Mouse (Mus musculus): ENCODE measurements at regions not wholly inside any gene's neighbourhood (a gene's known extent, or its start where the extent isn't known, plus 50 kb on each side); places are given as distances from the start of the nearest gene placed in this dataset.
"Not testable (repeated sequence)": the region's sequence is repeated elsewhere in the genome, so short reads cannot be mapped to it uniquely, and the experiment has no call there.

DNA sequence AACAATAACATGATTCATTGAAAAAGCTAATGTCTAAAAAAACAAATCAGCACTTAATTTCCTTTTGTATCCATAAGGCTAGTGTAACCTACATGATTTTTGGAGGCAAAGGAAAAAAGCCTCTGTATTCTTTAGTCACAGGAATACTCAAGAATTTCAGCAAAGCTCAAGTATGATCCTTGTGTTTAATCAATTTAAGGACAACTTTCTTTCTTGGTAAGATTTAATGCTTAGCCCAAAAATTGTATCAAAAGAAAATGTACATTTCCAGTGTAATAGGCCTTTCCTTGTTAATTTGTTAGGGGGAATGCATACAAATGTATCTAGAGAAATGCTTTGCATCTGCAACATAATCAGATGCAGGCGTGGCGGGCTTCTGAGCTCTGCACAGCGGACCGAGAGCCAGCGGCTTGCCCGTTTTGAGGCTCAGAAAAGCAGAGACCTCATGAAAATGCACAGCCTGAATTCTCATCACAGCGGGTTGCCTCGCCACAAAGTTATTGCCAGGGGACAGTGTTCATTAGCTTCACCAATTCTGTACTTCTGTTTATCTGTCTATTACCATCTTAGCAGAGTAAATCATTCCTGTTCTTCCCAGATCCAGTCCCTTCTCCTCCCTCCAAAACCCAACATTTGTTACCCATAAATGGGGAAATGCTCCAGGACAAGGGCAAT is 133.2 kb upstream of the Kiz start:
- no peaks in the 10 kb centered on the region for H3K36me3 ChIP-seq (ENCODE audit: control insufficient read depth, insufficient read depth, low read length)
- peaks cover 11% of the 10 kb centered on the region for H3K4me1 ChIP-seq (replicated peaks; ENCODE audit: control insufficient read depth, insufficient read depth, low read length)
- no peak overlapping the region for H3K4me2 ChIP-seq (ENCODE audit: low read depth, low read length, severe bottlenecking)
- no peaks in the 10 kb centered on the region for H3K9me3 ChIP-seq (ENCODE audit: control insufficient read depth, low read length)
- H3K4me3 ChIP-seq (ENCODE audit: low read depth, low read length), result no peak overlapping the region
- ATAC-seq (replicated peaks; ENCODE audit: low FRiP score), result peak; percentile 22; the same call in 1 of the 2 replicates
- H3K27ac ChIP-seq (ENCODE audit: low read depth, low read length), result peak overlapping the region; percentile 32; the same call in 1 of the 2 replicates
- peak; percentile 71 for DNase-seq (ENCODE audit: low spot score)
- 6% methylated on average over 8 of the region's 8 CpGs for WGBS
- peaks cover 7% of the 10 kb centered on the region; the same call in 1 of the 2 replicates for H3K27me3 ChIP-seq (ENCODE audit: control insufficient read depth, insufficient read depth, low read length)
- H3K9ac ChIP-seq (ENCODE audit: low read length), result no peak overlapping the region

GRCm38 (mm10) chr2:146723172-146723571 is 132.5 kb upstream of the Kiz start:
- peak; percentile 60 for DNase-seq (ENCODE audit: low spot score)
- Histone ChIP-seq H3K9ac (ENCODE audit: low read length) (no peak overlapping the region), H3K36me3 (ENCODE audit: control insufficient read depth, insufficient read depth, low read length) (no peaks in the 10 kb centered on the region), H3K9me3 (ENCODE audit: control insufficient read depth, low read length) (no peaks in the 10 kb centered on the region), H3K4me2 (ENCODE audit: low read depth, low read length, severe bottlenecking) (peak overlapping the region; percentile 9; the same call in 1 of the 2 replicates), H3K27me3 (ENCODE audit: control insufficient read depth, insufficient read depth, low read length) (peaks cover 7% of the 10 kb centered on the region; the same call in 1 of the 2 replicates), H3K27ac (ENCODE audit: low read depth, low read length) (peak overlapping the region; percentile 32; the same call in 1 of the 2 replicates), H3K4me3 (ENCODE audit: low read depth, low read length) (no peak overlapping the region), H3K4me1 (replicated peaks; ENCODE audit: control insufficient read depth, insufficient read depth, low read length) (peaks cover 11% of the 10 kb centered on the region)
- ATAC-seq (replicated peaks; ENCODE audit: low FRiP score), result peak; percentile 58
- 21% methylated on average over 9 of the region's 9 CpGs for WGBS

GRCm38 (mm10) chr2:146723671-146724070 is 132.0 kb upstream of the Kiz start:
- H3K4me1 ChIP-seq (replicated peaks; ENCODE audit: control insufficient read depth, insufficient read depth, low read length), result peaks cover 11% of the 10 kb centered on the region
- peak overlapping the region; percentile 48; the same call in 1 of the 2 replicates for H3K27ac ChIP-seq (ENCODE audit: low read depth, low read length)
- peak; percentile 43; the same call in 1 of the 2 replicates for ATAC-seq (replicated peaks; ENCODE audit: low FRiP score)
- H3K4me2 ChIP-seq (ENCODE audit: low read depth, low read length, severe bottlenecking), result no peak overlapping the region
- DNase-seq (ENCODE audit: low spot score), result no peak
- 27% methylated on average over 4 of the region's 4 CpGs for WGBS
- no peak overlapping the region for H3K9ac ChIP-seq (ENCODE audit: low read length)
- no peaks in the 10 kb centered on the region for H3K36me3 ChIP-seq (ENCODE audit: control insufficient read depth, insufficient read depth, low read length)
- no peak overlapping the region for H3K4me3 ChIP-seq (ENCODE audit: low read depth, low read length)
- H3K9me3 ChIP-seq (ENCODE audit: control insufficient read depth, low read length), result no peaks in the 10 kb centered on the region
- H3K27me3 ChIP-seq (ENCODE audit: control insufficient read depth, insufficient read depth, low read length), result peaks cover 7% of the 10 kb centered on the region; the same call in 1 of the 2 replicates

- peak; percentile 31; the same call in 1 of the 2 replicates for ATAC-seq (replicated peaks; ENCODE audit: low FRiP score)
- Histone ChIP-seq H3K4me2 (ENCODE audit: low read depth, low read length, severe bottlenecking) (no peak overlapping the region), H3K4me1 (replicated peaks; ENCODE audit: control insufficient read depth, insufficient read depth, low read length) (peaks cover 11% of the 10 kb centered on the region), H3K9ac (ENCODE audit: low read length) (no peak overlapping the region), H3K27me3 (ENCODE audit: control insufficient read depth, insufficient read depth, low read length) (peaks cover 7% of the 10 kb centered on the region; the same call in 1 of the 2 replicates), H3K9me3 (ENCODE audit: control insufficient read depth, low read length) (no peaks in the 10 kb centered on the region), H3K4me3 (ENCODE audit: low read depth, low read length) (no peak overlapping the region), H3K27ac (ENCODE audit: low read depth, low read length) (peak overlapping the region; percentile 48; the same call in 1 of the 2 replicates), H3K36me3 (ENCODE audit: control insufficient read depth, insufficient read depth, low read length) (no peaks in the 10 kb centered on the region)
- 31% methylated on average over 10 of the region's 10 CpGs for WGBS
- no peak for DNase-seq (ENCODE audit: low spot score)
These were observed 131.5 kb upstream of the Kiz start for GRCm38 (mm10) chr2:146724142-146724679.

GRCm38 (mm10) chr2:146724924-146725555 is 130.6 kb upstream of the Kiz start:
- Histone ChIP-seq H3K36me3 (ENCODE audit: control insufficient read depth, insufficient read depth, low read length) (no peaks in the 10 kb centered on the region), H3K4me2 (ENCODE audit: low read depth, low read length, severe bottlenecking) (no peak overlapping the region), H3K4me3 (ENCODE audit: low read depth, low read length) (no peak overlapping the region), H3K9ac (ENCODE audit: low read length) (no peak overlapping the region), H3K4me1 (replicated peaks; ENCODE audit: control insufficient read depth, insufficient read depth, low read length) (peaks cover 11% of the 10 kb centered on the region), H3K27me3 (ENCODE audit: control insufficient read depth, insufficient read depth, low read length) (peaks cover 7% of the 10 kb centered on the region; the same call in 1 of the 2 replicates), H3K27ac (ENCODE audit: low read depth, low read length) (no peak overlapping the region), H3K9me3 (ENCODE audit: control insufficient read depth, low read length) (no peaks in the 10 kb centered on the region)
- WGBS, result 13% methylated on average over 9 of the region's 9 CpGs
- ATAC-seq (replicated peaks; ENCODE audit: low FRiP score) (no peak), DNase-seq (ENCODE audit: low spot score) (no peak)

DNA sequence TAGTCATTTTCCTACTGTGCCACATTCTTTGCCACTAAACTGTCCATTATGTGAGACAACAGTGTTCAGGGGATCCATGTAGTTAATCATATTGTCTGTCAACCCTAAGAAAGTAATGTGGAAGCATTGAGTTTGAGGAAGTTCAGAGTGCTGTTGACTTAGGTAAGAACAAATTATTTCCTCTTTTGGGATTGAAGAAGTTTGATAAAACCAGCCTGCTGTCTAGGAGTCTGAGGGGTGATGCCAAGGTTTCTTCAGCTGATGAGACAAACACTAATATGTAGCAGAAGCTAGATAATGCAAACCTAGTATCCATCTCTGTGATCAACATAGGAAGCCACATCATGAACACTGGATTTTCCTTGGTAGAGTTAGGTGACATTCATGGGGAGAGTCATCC is 127.0 kb upstream of the Kiz start:
- no peaks in the 10 kb centered on the region for H3K36me3 ChIP-seq (ENCODE audit: control insufficient read depth, insufficient read depth, low read length)
- no peak overlapping the region for H3K27ac ChIP-seq (ENCODE audit: low read depth, low read length)
- no peaks in the 10 kb centered on the region for H3K9me3 ChIP-seq (ENCODE audit: control insufficient read depth, low read length)
- ATAC-seq (replicated peaks; ENCODE audit: low FRiP score), result no peak
- no peak overlapping the region for H3K9ac ChIP-seq (ENCODE audit: low read length)
- no peak overlapping the region for H3K4me2 ChIP-seq (ENCODE audit: low read depth, low read length, severe bottlenecking)
- no peak overlapping the region for H3K4me3 ChIP-seq (ENCODE audit: low read depth, low read length)
- peaks cover 6% of the 10 kb centered on the region; the same call in 1 of the 2 replicates for H3K27me3 ChIP-seq (ENCODE audit: control insufficient read depth, insufficient read depth, low read length)
- peaks cover 7% of the 10 kb centered on the region for H3K4me1 ChIP-seq (replicated peaks; ENCODE audit: control insufficient read depth, insufficient read depth, low read length)
- no peak for DNase-seq (ENCODE audit: low spot score)

DNA sequence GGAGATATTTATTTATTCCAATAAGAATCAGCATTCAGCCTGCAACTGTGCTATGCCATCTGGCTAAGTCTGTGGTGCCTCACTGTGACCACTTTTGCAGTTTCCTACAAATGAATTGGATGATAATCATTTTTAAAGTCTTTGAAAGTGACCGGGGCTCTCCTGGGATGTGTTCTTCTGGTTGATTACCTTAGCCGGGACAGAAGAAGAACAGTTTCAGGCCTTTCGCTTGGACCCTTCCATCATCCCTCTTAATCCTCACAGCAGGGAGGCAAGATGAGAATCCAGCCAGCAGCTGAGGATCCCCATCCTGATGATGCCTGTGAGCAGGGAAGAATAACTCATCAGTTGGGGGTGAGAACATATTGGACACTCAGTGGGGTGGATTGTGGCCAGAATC is 124.6 kb upstream of the Kiz start:
- DNase-seq (ENCODE audit: low spot score) (no peak), ATAC-seq (replicated peaks; ENCODE audit: low FRiP score) (no peak)
- WGBS, result 23% methylated on average over 3 of the region's 3 CpGs
- Histone ChIP-seq H3K4me3 (ENCODE audit: low read depth, low read length) (no peak overlapping the region), H3K4me1 (replicated peaks; ENCODE audit: control insufficient read depth, insufficient read depth, low read length) (no peaks in the 10 kb centered on the region), H3K9me3 (ENCODE audit: control insufficient read depth, low read length) (no peaks in the 10 kb centered on the region), H3K27ac (ENCODE audit: low read depth, low read length) (no peak overlapping the region), H3K27me3 (ENCODE audit: control insufficient read depth, insufficient read depth, low read length) (peaks cover under 1% of the 10 kb centered on the region; the same call in 1 of the 2 replicates), H3K9ac (ENCODE audit: low read length) (no peak overlapping the region), H3K36me3 (ENCODE audit: control insufficient read depth, insufficient read depth, low read length) (no peaks in the 10 kb centered on the region), H3K4me2 (ENCODE audit: low read depth, low read length, severe bottlenecking) (no peak overlapping the region)

DNA sequence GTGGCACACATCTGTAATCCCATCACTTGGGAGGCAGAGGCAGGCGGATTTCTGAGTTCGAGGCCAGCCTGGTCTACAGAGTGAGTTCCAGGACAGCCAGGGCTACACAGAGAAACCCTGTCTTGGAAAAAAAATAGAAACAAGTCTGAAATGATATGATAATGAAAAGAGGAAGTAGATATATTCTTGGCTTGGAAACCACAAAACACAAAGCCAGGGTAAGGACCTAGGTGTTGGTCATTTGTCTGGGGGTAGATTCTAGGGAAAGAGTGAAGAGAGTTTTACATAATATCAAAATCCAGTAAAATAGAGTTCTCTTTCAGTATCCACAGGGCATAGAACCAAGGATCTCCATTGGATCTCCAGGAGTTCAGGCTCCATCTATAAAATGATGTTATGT is 122.8 kb upstream of the Kiz start:
- ATAC-seq (replicated peaks; ENCODE audit: low FRiP score); H3K36me3 ChIP-seq (ENCODE audit: control insufficient read depth, insufficient read depth, low read length); H3K9ac ChIP-seq (ENCODE audit: low read length); DNase-seq (ENCODE audit: low spot score); H3K27me3 ChIP-seq (ENCODE audit: control insufficient read depth, insufficient read depth, low read length); H3K27ac ChIP-seq (ENCODE audit: low read depth, low read length); H3K4me2 ChIP-seq (ENCODE audit: low read depth, low read length, severe bottlenecking); H3K4me3 ChIP-seq (ENCODE audit: low read depth, low read length); H3K9me3 ChIP-seq (ENCODE audit: control insufficient read depth, low read length); H3K4me1 ChIP-seq (replicated peaks; ENCODE audit: control insufficient read depth, insufficient read depth, low read length): not testable (repeated sequence)
- WGBS, result 92% methylated on average over 2 of the region's 2 CpGs
